ENCODE assay signal across 12 mouse cellular contexts in the genomic region with DNA sequence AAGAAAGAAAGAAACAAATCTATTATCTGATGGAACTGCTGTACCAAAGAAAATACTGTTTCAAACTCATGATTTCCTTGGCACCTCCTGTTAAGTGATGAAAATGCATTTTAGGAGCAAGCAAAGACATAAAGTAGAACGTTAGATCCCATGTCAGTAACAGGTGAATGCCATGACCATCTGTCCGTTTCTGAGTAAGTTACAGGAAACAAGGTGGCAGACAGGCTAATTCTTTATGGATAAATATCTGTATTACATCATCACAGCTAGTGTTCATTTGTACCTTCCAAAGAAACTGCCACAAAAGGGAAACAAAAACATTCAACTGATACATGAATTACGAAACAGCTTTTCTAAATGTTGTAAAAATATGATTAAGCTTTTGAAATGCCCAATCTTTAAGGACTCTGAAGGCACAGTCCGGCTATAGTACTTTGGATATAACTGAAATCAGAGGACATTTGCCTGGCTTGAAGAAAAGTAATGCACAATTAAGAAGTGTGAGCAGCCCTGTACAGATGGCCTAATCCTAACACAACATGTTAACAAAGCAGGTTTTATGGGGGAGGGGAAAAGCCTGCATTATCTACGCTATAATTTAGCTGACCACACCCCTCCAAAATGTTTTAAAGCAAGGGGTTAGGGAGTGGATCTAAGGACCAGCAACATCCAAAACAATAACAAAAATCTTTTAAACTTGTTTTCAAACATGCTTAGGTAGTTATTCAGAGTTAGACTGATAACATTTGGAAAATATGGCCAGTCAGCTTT. TPM values are rescaled to one million over a fixed set of nuclear protein-coding genes. Genes with fewer than 3 reads are reported as not detected.
A peak's percentile ranks its signal among the peaks of the same experiment; 100 is the strongest.
DNase-seq lines count a peak whose midpoint lies in the region; ATAC-seq and TF ChIP-seq lines count a peak whose summit lies in the region.
"Had no signal": no experiment of that assay in that cellular context is flagged by ENCODE, and none has a peak within 500 bp of the region (broad histone marks: within the 10 kb centered on the region; RNA-seq: fewer than 3 reads in every experiment).

No protein-coding gene starts in this region.

- H3K36me3 ChIP-seq in lung, embryonic 14.5 days (ENCODE audit: insufficient read depth) = no peaks in the 10 kb centered on the region
- H3K36me3 ChIP-seq in embryonic facial prominence, embryonic 12.5 days = no peaks in the 10 kb centered on the region
- H3K36me3 ChIP-seq in limb, embryonic 10.5 days = peaks cover 14% of the 10 kb centered on the region
- no peaks in the 10 kb centered on the region for H3K36me3 ChIP-seq in neural tube, embryonic 15.5 days
- peaks cover 6% of the 10 kb centered on the region for H3K36me3 ChIP-seq in heart, embryonic 12.5 days

- H3K4me3 ChIP-seq in lung, embryonic 14.5 days (ENCODE audit: low read depth, low read length) = peak overlapping the region; percentile 1; the same call in 1 of the 2 replicates
- no peak overlapping the region for H3K4me3 ChIP-seq in embryonic facial prominence, embryonic 12.5 days
- peak overlapping the region; percentile 92 for H3K4me3 ChIP-seq in limb, embryonic 10.5 days
- no peak overlapping the region for H3K4me3 ChIP-seq in neural tube, embryonic 15.5 days (replicated peaks)
- H3K4me3 ChIP-seq in heart, embryonic 12.5 days = no peak overlapping the region

- no peak for TF ChIP-seq CTCF in lung, embryonic 14.5 days (IDR thresholded peaks at IDR 0.05; ENCODE audit: low read depth)

- no peaks in the 10 kb centered on the region for H3K4me1 ChIP-seq in lung, embryonic 14.5 days (ENCODE audit: insufficient read depth)
- peaks cover 11% of the 10 kb centered on the region for H3K4me1 ChIP-seq in embryonic facial prominence, embryonic 12.5 days
- H3K4me1 ChIP-seq in limb, embryonic 10.5 days = peaks cover 18% of the 10 kb centered on the region
- H3K4me1 ChIP-seq in neural tube, embryonic 15.5 days = peaks cover 27% of the 10 kb centered on the region
- H3K4me1 ChIP-seq in heart, embryonic 12.5 days (replicated peaks) = peaks cover 14% of the 10 kb centered on the region

- ATAC-seq in lung, embryonic 14.5 days (ENCODE audit: insufficient read depth) = no peak
- no peak for ATAC-seq in embryonic facial prominence, embryonic 12.5 days (ENCODE audit: insufficient number of reproducible peaks, insufficient read depth, low FRiP score, low TSS enrichment)
- ATAC-seq in neural tube, embryonic 15.5 days (ENCODE audit: low FRiP score) = no peak
- ATAC-seq in heart, embryonic 12.5 days (ENCODE audit: insufficient number of reproducible peaks, low FRiP score) = no peak
- ATAC-seq: Patski had no signal

- no peak overlapping the region for H3K27ac ChIP-seq in lung, embryonic 14.5 days (ENCODE audit: low read depth)
- H3K27ac ChIP-seq in embryonic facial prominence, embryonic 12.5 days = no peak overlapping the region
- no peak overlapping the region for H3K27ac ChIP-seq in limb, embryonic 10.5 days
- no peak overlapping the region for H3K27ac ChIP-seq in neural tube, embryonic 15.5 days (replicated peaks)
- no peak overlapping the region for H3K27ac ChIP-seq in heart, embryonic 12.5 days (ENCODE audit: poor library complexity, severe bottlenecking)
- H3K27ac ChIP-seq: macrophage had no signal

- H3K9ac ChIP-seq in lung, embryonic 14.5 days = no peak overlapping the region
- no peak overlapping the region for H3K9ac ChIP-seq in embryonic facial prominence, embryonic 12.5 days
- no peak overlapping the region for H3K9ac ChIP-seq in neural tube, embryonic 15.5 days (replicated peaks)
- no peak overlapping the region for H3K9ac ChIP-seq in heart, embryonic 12.5 days

- peak overlapping the region; percentile 36 for H3K4me2 ChIP-seq in lung, embryonic 14.5 days
- peak overlapping the region; percentile 74 for H3K4me2 ChIP-seq in embryonic facial prominence, embryonic 12.5 days (replicated peaks)
- peak overlapping the region; percentile 62 for H3K4me2 ChIP-seq in neural tube, embryonic 15.5 days
- no peak overlapping the region for H3K4me2 ChIP-seq in heart, embryonic 12.5 days

- H3K9me3 ChIP-seq in lung, embryonic 14.5 days (ENCODE audit: low read depth, low read length) = no peaks in the 10 kb centered on the region
- no peaks in the 10 kb centered on the region for H3K9me3 ChIP-seq in embryonic facial prominence, embryonic 12.5 days
- no peaks in the 10 kb centered on the region for H3K9me3 ChIP-seq in limb, embryonic 10.5 days (replicated peaks)
- H3K9me3 ChIP-seq in neural tube, embryonic 15.5 days (replicated peaks) = no peaks in the 10 kb centered on the region
- no peaks in the 10 kb centered on the region for H3K9me3 ChIP-seq in heart, embryonic 12.5 days (replicated peaks)

- DNase-seq in lung, embryonic 14.5 days = no peak
- no peak for DNase-seq in lung, postnatal 14 days
- DNase-seq in limb, embryonic 10.5 days (ENCODE audit: low spot score) = no peak
- DNase-seq in right cerebral cortex, postnatal 25 days = no peak
- DNase-seq in urinary bladder, postnatal 25 days (ENCODE audit: low spot score) = no peak
- DNase-seq: kidney, postnatal 4 days had no signal

- H3K27me3 ChIP-seq in lung, embryonic 14.5 days (ENCODE audit: insufficient read depth, low read length) = no peaks in the 10 kb centered on the region
- no peaks in the 10 kb centered on the region for H3K27me3 ChIP-seq in embryonic facial prominence, embryonic 12.5 days
- no peaks in the 10 kb centered on the region for H3K27me3 ChIP-seq in limb, embryonic 10.5 days (ENCODE audit: low read depth, poor library complexity, severe bottlenecking)
- H3K27me3 ChIP-seq in neural tube, embryonic 15.5 days (replicated peaks) = no peaks in the 10 kb centered on the region
- no peaks in the 10 kb centered on the region for H3K27me3 ChIP-seq in heart, embryonic 12.5 days (replicated peaks)
- H3K27me3 ChIP-seq: Patski had no signal

- WGBS in lung, embryonic 14.5 days = 55% methylated on average over 5 of the region's 5 CpGs
- WGBS in embryonic facial prominence, embryonic 12.5 days = 55% methylated on average over 5 of the region's 5 CpGs
- 76% methylated on average over 5 of the region's 5 CpGs for WGBS in limb, embryonic 10.5 days
- 50% methylated on average over 5 of the region's 5 CpGs for WGBS in neural tube, embryonic 15.5 days
- WGBS in heart, embryonic 12.5 days = 67% methylated on average over 5 of the region's 5 CpGs

RNA-seq across cellular contexts. Expression of a gene that starts 2.2 kb away (rescaled TPM):
- 18.0 and 18.6 TPM in 2 replicates for polyA plus RNA-seq in lung, embryonic 14.5 days (2014; fragmentation: Nextera tagmentation; extraction: Ambion mirVana)
- 10.9 and 11.6 TPM in 2 replicates for polyA plus RNA-seq in embryonic facial prominence, embryonic 12.5 days (2016; fragmentation: Nextera tagmentation; extraction: Ambion mirVana)
- 10.9 and 11.9 TPM in 2 replicates for polyA plus RNA-seq in limb, embryonic 10.5 days (2016; fragmentation: Nextera tagmentation; extraction: Ambion mirVana)
- 4.9 and 6.0 TPM in 2 replicates for polyA plus RNA-seq in neural tube, embryonic 15.5 days (2015; fragmentation: Nextera tagmentation; extraction: Ambion mirVana)
- polyA plus RNA-seq in heart, embryonic 12.5 days (2016; fragmentation: Nextera tagmentation; extraction: Ambion mirVana) = 9.6 TPM in 2 replicates

RNA-seq across cellular contexts. Expression of a gene that starts 35.3 kb away (rescaled TPM):
- polyA plus RNA-seq in lung, embryonic 14.5 days (2014; fragmentation: Nextera tagmentation; extraction: Ambion mirVana) = 2.3 and 3.9 TPM in 2 replicates
- 1.8 and 1.9 TPM in 2 replicates for polyA plus RNA-seq in embryonic facial prominence, embryonic 12.5 days (2016; fragmentation: Nextera tagmentation; extraction: Ambion mirVana)
- 0.90 and 1.1 TPM in 2 replicates for polyA plus RNA-seq in limb, embryonic 10.5 days (2016; fragmentation: Nextera tagmentation; extraction: Ambion mirVana)
- 0.93 and 1.6 TPM in 2 replicates for polyA plus RNA-seq in neural tube, embryonic 15.5 days (2015; fragmentation: Nextera tagmentation; extraction: Ambion mirVana)
- 1.1 TPM in 2 replicates for polyA plus RNA-seq in heart, embryonic 12.5 days (2016; fragmentation: Nextera tagmentation; extraction: Ambion mirVana)

RNA-seq across cellular contexts. Expression of a gene that starts 53.2 kb away (rescaled TPM):
- 5.7 and 5.8 TPM in 2 replicates for polyA plus RNA-seq in lung, embryonic 14.5 days (2014; fragmentation: Nextera tagmentation; extraction: Ambion mirVana)
- 10.7 and 10.8 TPM in 2 replicates for polyA plus RNA-seq in embryonic facial prominence, embryonic 12.5 days (2016; fragmentation: Nextera tagmentation; extraction: Ambion mirVana)
- polyA plus RNA-seq in limb, embryonic 10.5 days (2016; fragmentation: Nextera tagmentation; extraction: Ambion mirVana) = 2.6 and 3.2 TPM in 2 replicates
- 6.7 and 7.9 TPM in 2 replicates for polyA plus RNA-seq in neural tube, embryonic 15.5 days (2015; fragmentation: Nextera tagmentation; extraction: Ambion mirVana)
- polyA plus RNA-seq in heart, embryonic 12.5 days (2016; fragmentation: Nextera tagmentation; extraction: Ambion mirVana) = 7.2 and 9.7 TPM in 2 replicates
- polyA plus RNA-seq: small intestine, adult 2 months had no signal

Comparison
In these comparisons a context has a peak if more than half of its experiments do, and no peak if none do; other contexts are left out.
1. H3K4me3 ChIP-seq: peak in lung, embryonic 14.5 days (single experiment) and limb, embryonic 10.5 days (single experiment); none in embryonic facial prominence, embryonic 12.5 days (single experiment), neural tube, embryonic 15.5 days (single experiment) and heart, embryonic 12.5 days (single experiment).